Mouse (Mus musculus): Measurements from ENCODE around the gene Krt14. TPM values are rescaled to one million over a fixed set of nuclear protein-coding genes. Genes with fewer than 3 reads are reported as not detected.

Gene Krt14
- polyA plus RNA-seq, 1 experiment from 2014 or later = 0.25 TPM

DNA sequence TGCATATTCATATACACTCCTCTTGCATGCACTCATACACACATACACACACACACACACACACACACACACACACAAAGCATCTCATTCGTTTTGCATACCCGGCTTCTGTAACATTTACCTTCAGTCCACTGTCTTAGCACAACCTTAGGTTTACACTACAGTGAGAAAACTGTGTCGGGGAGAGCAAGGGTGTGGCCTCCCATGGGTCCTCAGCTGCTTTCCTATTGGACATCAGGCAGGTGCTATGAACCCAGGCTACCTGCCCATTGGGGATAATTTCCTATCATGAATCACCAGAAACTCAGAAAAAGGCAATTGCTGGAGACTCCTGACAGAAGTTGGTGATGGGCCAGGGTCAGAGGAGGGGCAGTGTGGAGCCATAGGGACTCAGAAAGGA is 50.0 kb downstream of the Krt14 start:
- Histone ChIP-seq H3K4me2 (replicated peaks) (no peak overlapping the region), H3K9ac (replicated peaks) (no peak overlapping the region), H3K36me3 (no peaks in the 10 kb centered on the region), H3K27ac (replicated peaks) (no peak overlapping the region), H3K27me3 (no peaks in the 10 kb centered on the region), H3K9me3 (no peaks in the 10 kb centered on the region), H3K4me1 (no peaks in the 10 kb centered on the region), H3K4me3 (no peak overlapping the region)
- ATAC-seq (replicated peaks) = no peak
- 86% methylated on average over 3 of the region's 3 CpGs for WGBS

DNA sequence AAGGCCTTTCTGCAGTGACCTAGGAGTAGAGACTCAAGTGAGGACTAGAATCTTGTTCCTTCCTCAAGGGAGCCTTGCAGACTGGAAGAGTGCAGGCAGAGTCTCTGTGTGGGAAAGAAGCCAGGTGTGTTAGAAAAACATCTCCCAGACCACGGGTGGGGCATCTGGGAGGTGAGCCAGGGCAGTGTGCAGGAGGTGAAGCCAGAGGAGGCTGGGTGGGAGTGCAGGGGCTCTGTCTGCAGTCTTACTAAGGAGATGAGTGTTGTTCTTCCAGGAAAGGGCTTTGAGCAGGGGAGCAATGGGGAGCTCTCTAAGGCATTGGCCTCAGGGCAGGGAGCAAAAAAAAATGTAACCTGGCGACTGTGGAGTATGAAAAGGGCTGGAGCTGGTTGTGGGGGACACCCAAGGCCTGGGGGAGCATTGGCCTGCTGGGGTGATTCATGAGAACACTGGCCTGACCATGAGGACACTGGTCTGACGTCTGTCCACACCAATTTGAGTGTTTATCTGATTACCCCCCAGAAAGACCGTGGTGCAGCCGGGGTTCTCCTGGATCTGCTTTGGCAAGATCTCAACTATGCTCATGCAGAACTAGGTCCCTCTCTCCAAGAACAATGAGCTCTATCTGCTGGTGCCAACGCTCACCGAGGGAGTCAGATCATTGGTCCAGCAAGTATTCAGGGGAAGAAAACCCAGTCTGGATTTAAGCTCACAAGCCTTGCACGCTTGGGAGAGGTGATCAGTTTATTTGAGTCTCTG is 51.7 kb downstream of the Krt14 start:
- no peak for ATAC-seq (replicated peaks)
- no peaks in the 10 kb centered on the region for H3K36me3 ChIP-seq
- H3K27me3 ChIP-seq = no peaks in the 10 kb centered on the region
- H3K9ac ChIP-seq (replicated peaks) = no peak overlapping the region
- no peak overlapping the region for H3K27ac ChIP-seq (replicated peaks)
- no peaks in the 10 kb centered on the region for H3K9me3 ChIP-seq
- no peaks in the 10 kb centered on the region for H3K4me1 ChIP-seq
- H3K4me2 ChIP-seq (replicated peaks) = no peak overlapping the region
- WGBS = 67% methylated on average over 8 of the region's 8 CpGs
- no peak overlapping the region for H3K4me3 ChIP-seq

Other genes starting within 250 kb of the Krt14 start
- not detected in 2 replicates for gene Krtap29-1, start 228.5 kb downstream of the Krt14 start, polyA plus RNA-seq (2015; fragmentation: Nextera tagmentation; extraction: Ambion mirVana)
- not detected in 2 replicates for gene Krtap16-1, start 221.0 kb downstream of the Krt14 start, polyA plus RNA-seq (2015; fragmentation: Nextera tagmentation; extraction: Ambion mirVana)
- gene Krtap17-1, start 213.6 kb downstream of the Krt14 start, polyA plus RNA-seq (2015; fragmentation: Nextera tagmentation; extraction: Ambion mirVana) = not detected in 2 replicates
- not detected in 2 replicates for gene Krt33a, start 191.3 kb downstream of the Krt14 start, polyA plus RNA-seq (2015; fragmentation: Nextera tagmentation; extraction: Ambion mirVana)
- not detected in 2 replicates for gene Krt33b, start 177.7 kb downstream of the Krt14 start, polyA plus RNA-seq (2015; fragmentation: Nextera tagmentation; extraction: Ambion mirVana)
- gene Krt34, start 166.0 kb downstream of the Krt14 start, polyA plus RNA-seq (2015; fragmentation: Nextera tagmentation; extraction: Ambion mirVana) = not detected in 2 replicates
- not detected in 2 replicates for gene Krt31, start 157.0 kb downstream of the Krt14 start, polyA plus RNA-seq (2015; fragmentation: Nextera tagmentation; extraction: Ambion mirVana)
- gene Krt32, start 119.3 kb downstream of the Krt14 start, polyA plus RNA-seq (2015; fragmentation: Nextera tagmentation; extraction: Ambion mirVana) = not detected in 2 replicates
- gene Krt35, start 111.3 kb downstream of the Krt14 start, polyA plus RNA-seq (2015; fragmentation: Nextera tagmentation; extraction: Ambion mirVana) = not detected in 2 replicates
- not detected in 2 replicates for gene Krt36, start 101.9 kb downstream of the Krt14 start, polyA plus RNA-seq (2015; fragmentation: Nextera tagmentation; extraction: Ambion mirVana)
- not detected in 2 replicates for gene Krt13, start 86.0 kb downstream of the Krt14 start, polyA plus RNA-seq (2015; fragmentation: Nextera tagmentation; extraction: Ambion mirVana)
- 0.60 TPM in 1 of 2 replicates, not detected in the other for gene Krt15, start 71.6 kb downstream of the Krt14 start, polyA plus RNA-seq (2015; fragmentation: Nextera tagmentation; extraction: Ambion mirVana)
- gene Krt19, start 58.9 kb downstream of the Krt14 start, polyA plus RNA-seq (2015; fragmentation: Nextera tagmentation; extraction: Ambion mirVana) = 0.32 and 3.8 TPM in 2 replicates
- gene Krt9, start 14.3 kb downstream of the Krt14 start, polyA plus RNA-seq (2015; fragmentation: Nextera tagmentation; extraction: Ambion mirVana) = not detected in 2 replicates
- gene Krt16, start 41.4 kb upstream of the Krt14 start, polyA plus RNA-seq (2015; fragmentation: Nextera tagmentation; extraction: Ambion mirVana) = not detected in 2 replicates
- 0.31 TPM in 1 of 2 replicates, not detected in the other for gene Krt17, start 53.5 kb upstream of the Krt14 start, polyA plus RNA-seq (2015; fragmentation: Nextera tagmentation; extraction: Ambion mirVana)
- not detected in 2 replicates for gene Krt42, start 62.3 kb upstream of the Krt14 start, polyA plus RNA-seq (2015; fragmentation: Nextera tagmentation; extraction: Ambion mirVana)
- gene Eif1, start 112.3 kb upstream of the Krt14 start, polyA plus RNA-seq (2015; fragmentation: Nextera tagmentation; extraction: Ambion mirVana) = 1,252 and 1,271 TPM in 2 replicates
- gene Gast, start 126.9 kb upstream of the Krt14 start, polyA plus RNA-seq (2015; fragmentation: Nextera tagmentation; extraction: Ambion mirVana) = 0.57 and 0.78 TPM in 2 replicates
- 94.7 and 128 TPM in 2 replicates for gene Hap1, start 148.6 kb upstream of the Krt14 start, polyA plus RNA-seq (2015; fragmentation: Nextera tagmentation; extraction: Ambion mirVana)
- 51.4 and 55.4 TPM in 2 replicates for gene Jup, start 190.2 kb upstream of the Krt14 start, polyA plus RNA-seq (2015; fragmentation: Nextera tagmentation; extraction: Ambion mirVana)
- 13.5 and 14.4 TPM in 2 replicates for gene P3h4, start 207.3 kb upstream of the Krt14 start, polyA plus RNA-seq (2015; fragmentation: Nextera tagmentation; extraction: Ambion mirVana)
- gene Fkbp10, start 208.1 kb upstream of the Krt14 start, polyA plus RNA-seq (2015; fragmentation: Nextera tagmentation; extraction: Ambion mirVana) = 16.9 and 17.3 TPM in 2 replicates
- gene Nt5c3b, start 234.3 kb upstream of the Krt14 start, polyA plus RNA-seq (2015; fragmentation: Nextera tagmentation; extraction: Ambion mirVana) = 103 and 112 TPM in 2 replicates
- gene Klhl10, start 234.4 kb upstream of the Krt14 start, polyA plus RNA-seq (2015; fragmentation: Nextera tagmentation; extraction: Ambion mirVana) = 0.67 and 0.69 TPM in 2 replicates